Mouse (Mus musculus): ENCODE data around the gene Ssxb1. TPM values are rescaled to one million over a fixed set of nuclear protein-coding genes. Genes with fewer than 3 reads are reported as not detected.
"Not testable (repeated sequence)": the region's sequence is repeated elsewhere in the genome, so short reads cannot be mapped to it uniquely, and the experiment has no call there.

Ssxb1 gene
- not detected in 2 replicates for polyA plus RNA-seq (2012; rRNA removed)

- not testable (repeated sequence) for H3K4me3 ChIP-seq (replicated peaks; ENCODE audit: insufficient read depth, low read depth, low read length); DNase-seq; H3K27me3 ChIP-seq (ENCODE audit: control insufficient read depth, insufficient read depth, low read length); H3K4me1 ChIP-seq (ENCODE audit: control insufficient read depth, insufficient read depth, low read length); H3K27ac ChIP-seq (ENCODE audit: insufficient read depth, low read length)
- 14% methylated on average over 1 of the region's 1 CpGs for WGBS
Measured at GRCm38 (mm10) chrX:8413005-8413404, at the start of gene Ssxb1. TSS of gene Ssxb1 (plus strand) at chrX:8413305.

- not testable (repeated sequence) for H3K27ac ChIP-seq (ENCODE audit: insufficient read depth, low read length); DNase-seq
- WGBS = 20% methylated on average over 1 of the region's 1 CpGs
Measured at GRCm38 (mm10) chrX:8366678-8367077, 46.4 kb upstream of the Ssxb1 start, which contains the start of gene Ssxb9. TSS of gene Ssxb9 (plus strand) at chrX:8366978.

GRCm38 (mm10) chrX:8461626-8462025 is 48.5 kb downstream of the Ssxb1 start, which contains the start of gene Ssxb2:
TSS of gene Ssxb2 (minus strand) at chrX:8461726.
- WGBS = 67% methylated on average over 2 of the region's 2 CpGs
- H3K4me3 ChIP-seq (replicated peaks; ENCODE audit: insufficient read depth, low read depth, low read length); DNase-seq; H3K27me3 ChIP-seq (ENCODE audit: control insufficient read depth, insufficient read depth, low read length); H3K4me1 ChIP-seq (ENCODE audit: control insufficient read depth, insufficient read depth, low read length); H3K27ac ChIP-seq (ENCODE audit: insufficient read depth, low read length): not testable (repeated sequence)

More at GRCm38 (mm10) chrX:8366678-8367077, 46.4 kb upstream of the Ssxb1 start, which contains the start of gene Ssxb9:
- H3K4me1 ChIP-seq (ENCODE audit: control insufficient read depth, insufficient read depth, low read length); H3K4me3 ChIP-seq (replicated peaks; ENCODE audit: insufficient read depth, low read depth, low read length); H3K27me3 ChIP-seq (ENCODE audit: control insufficient read depth, insufficient read depth, low read length): not testable (repeated sequence)

Other genes with a start within 250 kb of the Ssxb1 start
- 27.4 and 30.5 TPM in 2 replicates for gene Tbc1d25, start 237.1 kb upstream of the Ssxb1 start, polyA plus RNA-seq (2012; rRNA removed)
- gene Ebp, start 219.8 kb upstream of the Ssxb1 start, polyA plus RNA-seq (2012; rRNA removed) = 59.9 and 68.5 TPM in 2 replicates
- gene Porcn, start 206.8 kb upstream of the Ssxb1 start, polyA plus RNA-seq (2012; rRNA removed) = 250 and 287 TPM in 2 replicates
- gene Ftsj1, start 160.9 kb upstream of the Ssxb1 start, polyA plus RNA-seq (2012; rRNA removed) = 45.9 and 50.1 TPM in 2 replicates
- 9.1 and 10.4 TPM in 2 replicates for gene Slc38a5, start 142.2 kb upstream of the Ssxb1 start, polyA plus RNA-seq (2012; rRNA removed)
- not detected in 2 replicates for gene Ssxb10, start 85.9 kb upstream of the Ssxb1 start, polyA plus RNA-seq (2012; rRNA removed)
- not detected in 2 replicates for gene Ssxb9, start 46.3 kb upstream of the Ssxb1 start, polyA plus RNA-seq (2012; rRNA removed)
- not detected in 2 replicates for gene Ssxb2, start 48.4 kb downstream of the Ssxb1 start, polyA plus RNA-seq (2012; rRNA removed)
- gene Gm14459, start 111.6 kb downstream of the Ssxb1 start, polyA plus RNA-seq (2012; rRNA removed) = not detected in 2 replicates
- gene Ssxb6, start 134.9 kb downstream of the Ssxb1 start, polyA plus RNA-seq (2012; rRNA removed) = not detected in 2 replicates
- not detected in 2 replicates for gene Ssxb3, start 178.5 kb downstream of the Ssxb1 start, polyA plus RNA-seq (2012; rRNA removed)

All from cerebellum, adult 2 months (tissue).